Mouse (Mus musculus) spleen, postnatal 14 days (tissue): ENCODE results near the gene Arhgef12.
"Not testable (repeated sequence)": the region's sequence is repeated elsewhere in the genome, so short reads cannot be mapped to it uniquely, and the experiment has no call there.

Source experiments
- DNase-seq, 2 experiments: peaks; one replicate each; pipeline ENCODE4 v3.0.0; 2021 to 2022; ENCODE audit warnings: low spot score in 2 of 2

Arhgef12 gene

DNA sequence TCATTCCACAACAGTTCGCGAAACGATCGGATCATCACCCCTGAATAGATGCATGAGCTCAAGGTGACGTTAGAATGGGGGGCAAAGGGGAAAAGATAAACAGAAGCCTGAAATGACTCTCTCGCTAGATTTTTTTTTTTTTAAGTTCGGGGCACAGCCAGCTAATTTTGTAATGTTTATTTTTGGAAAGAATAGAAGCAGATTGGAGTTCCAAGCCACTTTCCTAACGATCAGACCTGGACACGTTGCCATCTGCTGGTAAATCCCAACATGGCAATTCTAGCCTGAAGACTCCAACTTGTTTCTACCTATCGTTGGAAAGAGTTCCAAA lies at the start of gene Arhgef12:
Gene Arhgef12 (minus strand): TSS at position 53 of the 331 bp plus-strand sequence.
- no peak for DNase-seq

DNA sequence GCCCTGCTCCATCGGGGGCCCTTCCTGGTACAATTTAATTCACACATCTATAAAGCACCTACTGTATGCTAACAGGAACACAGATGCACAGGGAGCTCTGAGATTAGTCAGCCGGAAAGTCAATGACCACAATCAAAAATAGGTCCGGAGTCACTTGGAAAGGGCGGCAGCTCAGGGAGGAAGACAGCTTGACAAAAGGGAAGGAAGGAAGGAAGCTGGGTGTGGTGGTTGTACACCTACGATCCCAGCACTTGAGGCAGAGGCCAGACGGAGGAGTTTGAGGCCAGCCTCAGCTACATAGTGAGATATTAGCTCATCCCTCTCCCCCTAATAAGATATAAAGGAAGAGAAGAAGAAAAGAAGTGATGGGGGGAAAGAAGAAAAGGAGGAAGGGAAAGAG lies 48.9 kb upstream of the Arhgef12 start:
- DNase-seq, result no peak

DNA sequence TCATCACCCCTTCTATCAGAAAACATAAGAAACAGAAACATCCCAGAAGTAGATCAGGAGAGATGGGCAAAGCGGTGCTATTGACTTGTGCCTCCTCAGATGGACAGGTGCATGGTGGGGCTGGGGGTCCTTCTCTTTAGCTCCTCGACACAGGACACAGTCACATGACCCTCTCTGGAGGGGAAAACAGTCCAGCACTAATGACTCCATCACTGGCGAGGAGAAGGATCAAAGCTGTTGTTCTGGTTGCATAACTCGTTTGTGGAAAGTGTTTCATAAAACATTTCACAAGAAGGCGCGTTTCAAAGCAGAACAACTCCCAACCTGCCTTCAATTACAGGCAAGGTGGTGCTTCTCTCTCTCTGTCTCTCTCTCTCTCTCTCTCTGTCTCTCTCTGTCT lies 44.7 kb upstream of the Arhgef12 start:
- no peak for DNase-seq

DNA sequence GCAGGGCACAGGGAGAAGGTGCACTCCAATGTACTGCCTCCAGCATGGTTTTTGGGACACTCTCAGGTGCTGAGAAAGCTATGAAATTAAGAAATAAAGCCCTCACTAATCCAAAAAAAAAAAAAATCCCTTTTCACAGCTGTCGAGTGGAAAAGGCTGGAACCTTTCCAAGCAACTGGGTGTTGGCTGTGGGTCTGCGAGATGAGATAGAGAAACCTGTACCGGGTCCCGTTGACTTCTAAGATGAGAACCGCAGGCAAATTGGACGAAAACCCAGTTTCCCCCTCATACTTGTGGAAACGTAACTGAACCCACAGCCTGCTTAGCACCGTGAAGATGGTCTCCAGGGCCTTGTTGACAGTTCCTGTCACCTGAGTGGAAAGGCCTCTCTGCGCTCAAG lies 43.9 kb upstream of the Arhgef12 start:
- no peak for DNase-seq

DNA sequence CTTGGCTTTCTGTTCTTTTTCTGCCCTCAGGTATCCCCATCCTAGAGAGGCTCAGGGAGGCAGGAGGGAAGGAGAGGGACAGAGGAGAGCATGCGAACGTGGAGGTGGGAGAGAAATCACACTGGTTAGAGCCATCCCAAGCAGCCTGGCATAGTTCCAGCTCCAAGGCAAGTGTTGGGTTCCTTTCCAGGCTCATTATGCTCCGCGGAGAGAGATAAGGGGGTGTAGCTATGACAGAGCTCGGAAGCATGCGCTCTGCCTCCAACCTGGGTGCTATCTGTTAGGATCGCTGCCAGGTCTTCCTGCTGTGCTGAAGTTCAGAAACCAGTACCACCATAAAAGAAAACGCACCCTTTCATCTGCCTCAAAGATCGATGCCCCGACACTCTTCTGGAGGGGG lies 43.0 kb upstream of the Arhgef12 start:
- no peak for DNase-seq

DNA sequence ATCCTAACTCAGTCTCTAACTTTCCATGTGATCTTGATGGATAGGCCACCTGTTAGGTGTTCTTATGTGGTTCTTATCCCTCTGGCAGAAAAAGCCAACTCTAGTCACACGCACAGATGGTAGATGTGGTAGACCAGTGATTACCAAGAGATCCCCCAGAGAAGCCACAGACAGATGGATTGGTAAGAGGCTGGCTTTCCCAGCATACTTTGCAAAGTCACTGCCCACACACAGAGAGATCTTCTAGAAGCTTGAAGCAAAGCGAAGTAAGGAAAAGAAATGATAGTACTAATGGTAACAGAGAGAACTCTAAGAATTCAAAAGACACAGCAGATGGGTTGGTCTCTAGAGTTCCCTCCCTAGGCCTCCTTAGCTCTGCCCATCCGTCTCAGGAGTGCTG lies 42.5 kb upstream of the Arhgef12 start:
- no peak for DNase-seq

DNA sequence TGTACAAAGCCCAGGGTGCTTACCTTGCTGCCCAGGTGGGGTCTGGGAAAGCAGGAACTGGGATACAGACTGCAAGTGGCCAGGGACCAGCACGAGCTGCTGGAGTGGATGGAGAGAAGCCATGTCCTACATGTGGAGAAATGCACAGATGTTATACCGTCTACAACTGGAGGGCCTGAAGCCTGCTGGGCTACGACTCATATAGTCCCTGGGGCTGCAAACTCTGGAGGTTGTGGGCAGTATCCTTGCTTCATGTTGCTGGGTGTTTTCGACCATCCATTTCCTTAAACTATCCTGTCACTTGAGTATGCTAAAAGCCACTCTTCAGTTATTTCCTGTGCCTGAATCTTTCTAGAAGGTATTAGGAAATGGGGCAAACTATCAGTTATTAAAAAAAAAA lies 38.2 kb upstream of the Arhgef12 start:
- DNase-seq, result no peak

DNA sequence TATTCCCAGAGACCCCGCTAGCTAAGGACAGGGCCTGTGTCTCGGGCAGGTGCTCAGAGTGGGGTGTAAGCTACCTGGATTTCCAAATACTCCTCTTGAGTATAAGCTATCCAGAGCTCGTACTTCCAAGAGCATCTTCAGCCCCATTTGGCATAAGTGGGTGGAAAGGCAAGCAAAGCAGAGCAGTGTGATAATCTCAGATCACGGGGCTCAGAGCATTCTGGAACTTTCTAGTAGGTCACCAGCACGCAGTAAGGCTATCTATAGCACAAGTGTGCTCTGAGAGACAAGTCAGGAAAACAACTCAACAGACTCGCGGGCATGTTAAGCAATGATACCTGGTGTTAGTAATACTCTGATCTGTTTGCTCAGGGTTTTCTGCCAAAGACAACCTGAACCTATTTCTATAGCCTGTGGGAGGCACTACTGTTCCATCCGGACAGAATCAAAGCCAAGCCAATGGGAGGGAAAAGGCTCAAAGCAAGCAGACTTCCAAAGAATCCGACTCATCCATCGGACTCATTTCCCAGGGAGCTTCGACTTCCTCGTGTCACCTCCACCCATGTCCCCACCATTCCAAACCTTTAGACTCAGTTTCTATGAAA lies 37.3 kb upstream of the Arhgef12 start:
- no peak for DNase-seq

DNA sequence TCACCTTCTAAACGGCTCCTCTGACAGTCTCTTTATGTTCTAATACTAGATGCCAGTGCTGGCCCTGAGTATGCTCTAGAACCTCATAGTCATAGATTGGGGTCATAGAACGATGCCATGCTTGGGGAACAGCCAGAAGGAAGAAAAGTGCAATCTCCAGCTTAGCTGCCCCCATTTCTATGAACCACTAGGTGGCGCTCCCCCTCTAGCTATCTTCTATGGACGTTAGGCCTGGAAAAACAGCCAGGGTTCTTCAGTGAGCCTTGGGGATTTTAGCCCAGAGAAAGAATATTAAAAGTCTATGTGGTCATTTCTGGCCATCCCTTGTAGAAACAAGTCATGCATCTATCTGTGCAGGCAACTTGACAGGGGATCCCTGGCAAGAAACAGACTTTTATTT lies 34.8 kb upstream of the Arhgef12 start:
- peak in 1 of 2 experiments; percentile 35 for DNase-seq

DNA sequence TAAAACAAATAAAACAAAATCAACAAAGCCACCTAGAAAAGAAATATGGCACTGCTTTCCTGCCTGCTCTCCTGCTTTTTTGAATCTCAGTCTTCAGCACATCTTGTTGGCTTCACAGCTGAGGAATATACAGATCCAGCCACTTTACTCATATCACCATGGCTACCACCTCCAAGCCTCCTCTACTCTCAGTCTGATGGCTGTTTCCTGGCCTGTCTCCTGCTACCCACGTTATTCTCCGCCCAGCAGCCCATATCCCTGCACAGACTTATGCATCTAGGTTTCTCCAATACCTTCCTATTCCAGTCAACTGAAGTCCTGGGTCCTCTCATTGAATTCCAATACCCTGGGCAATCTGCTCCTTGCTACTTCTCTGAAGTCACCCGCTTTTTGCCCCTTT lies 26.5 kb upstream of the Arhgef12 start:
- no peak for DNase-seq

DNA sequence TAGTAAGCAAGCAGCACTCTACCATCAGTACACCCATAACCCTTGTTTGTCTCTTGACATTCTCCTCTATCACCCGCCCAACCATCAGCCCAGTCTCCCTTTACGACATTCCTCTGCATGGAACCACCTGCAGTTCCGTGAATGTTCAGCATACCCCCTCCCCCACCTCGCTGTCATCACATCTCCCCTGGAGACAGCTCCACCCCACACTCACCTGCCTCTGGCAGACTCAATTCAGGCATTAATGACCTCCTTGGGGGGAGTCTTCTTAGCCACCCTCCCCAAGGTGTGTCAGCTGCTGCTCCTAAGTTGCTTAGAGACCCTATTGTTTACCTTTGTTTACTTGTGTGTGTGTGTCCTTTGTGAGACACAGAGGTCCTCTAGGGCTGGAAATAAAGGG lies 25.3 kb upstream of the Arhgef12 start:
- DNase-seq, result no peak

DNA sequence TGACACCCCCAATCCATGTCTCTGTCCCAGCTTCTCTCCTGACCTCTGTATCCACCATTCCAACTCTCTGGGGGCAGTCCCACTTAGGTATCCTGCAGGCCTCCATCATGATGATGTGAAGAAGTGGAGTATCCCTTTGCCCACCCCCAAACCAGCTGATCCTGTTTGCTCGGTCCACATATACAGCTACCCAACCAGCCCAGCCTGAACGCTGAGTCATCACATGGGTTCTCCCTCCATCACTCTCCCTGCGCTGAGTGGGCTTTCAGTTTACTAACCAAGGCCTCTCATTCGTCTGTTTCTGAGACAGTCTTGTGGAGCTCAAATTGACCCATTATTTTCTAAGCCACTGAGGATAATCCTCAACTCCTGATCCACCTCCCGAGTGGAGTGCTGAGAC lies 24.9 kb upstream of the Arhgef12 start:
- DNase-seq, result no peak

DNA sequence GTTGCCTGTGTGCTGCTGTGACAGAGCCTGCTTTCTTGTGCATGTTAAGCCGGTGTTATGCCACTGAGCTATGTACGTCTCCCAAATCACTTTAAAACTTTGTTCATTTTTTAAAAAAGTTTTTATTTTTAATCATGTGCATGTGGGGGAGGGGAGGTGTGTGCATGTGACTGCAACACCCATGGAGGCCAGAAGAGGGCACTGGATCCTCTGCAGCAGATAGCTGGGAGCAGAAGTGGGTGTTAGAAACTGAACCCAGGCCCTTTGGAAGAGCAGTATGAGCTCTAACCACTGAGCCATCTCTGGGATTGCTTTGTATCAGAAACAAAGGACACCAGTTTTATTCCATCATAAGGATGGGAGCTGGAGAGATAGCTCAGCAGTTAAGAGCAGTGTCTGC lies 23.6 kb upstream of the Arhgef12 start:
- no peak for DNase-seq

DNA sequence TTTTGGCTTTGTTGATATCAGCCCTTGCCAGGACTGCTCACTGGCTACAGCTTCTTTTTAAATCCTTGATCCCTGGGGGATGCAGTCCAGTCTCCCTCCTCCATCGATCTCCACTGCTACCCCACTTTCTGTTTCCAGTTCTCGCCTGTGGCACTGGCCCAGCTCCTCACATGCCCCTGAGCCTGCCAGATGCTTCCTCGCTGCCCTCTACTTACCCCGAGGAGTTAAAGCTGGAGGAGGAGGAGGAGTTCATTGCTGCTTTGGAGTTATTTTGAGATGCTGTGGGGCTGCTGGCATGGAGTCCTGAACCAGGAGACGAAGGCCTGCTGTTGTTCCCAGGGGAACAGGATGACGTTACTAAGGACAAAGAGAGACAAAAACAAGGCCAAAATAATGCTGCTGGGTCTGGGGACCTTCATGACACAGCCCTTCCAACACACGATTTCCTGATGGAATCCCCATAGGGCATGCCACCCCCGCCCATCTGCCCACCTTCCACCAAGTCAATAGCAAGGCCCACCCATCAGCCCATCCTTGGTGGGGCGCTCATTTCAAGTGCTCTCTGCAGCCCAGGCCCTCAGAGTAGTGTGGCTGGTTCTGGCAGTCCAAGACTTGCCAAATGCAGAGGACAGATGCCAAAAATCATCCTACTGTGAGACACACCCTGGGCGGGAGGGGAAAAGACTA lies 20.2 kb upstream of the Arhgef12 start:
- no peak for DNase-seq

DNA sequence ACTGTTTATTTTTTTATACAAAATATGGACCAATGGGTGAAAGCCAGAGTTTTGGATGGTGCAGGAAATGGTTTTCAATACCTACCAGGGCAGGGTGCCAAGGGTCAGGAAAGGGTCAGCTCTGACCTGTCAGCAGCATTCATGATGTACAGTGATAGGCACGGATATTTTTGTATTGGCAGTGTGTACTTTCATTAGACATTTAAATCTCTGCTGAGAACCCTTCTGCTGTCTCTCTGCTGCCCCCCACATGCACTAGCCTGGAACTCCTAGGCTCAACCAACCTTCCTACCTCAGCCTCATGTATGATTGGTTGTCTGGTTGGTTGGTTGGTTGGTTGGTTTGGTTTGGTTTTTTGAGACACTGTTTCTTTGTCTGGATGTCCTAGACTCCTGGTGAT lies 15.3 kb upstream of the Arhgef12 start:
- DNase-seq, result no peak

DNA sequence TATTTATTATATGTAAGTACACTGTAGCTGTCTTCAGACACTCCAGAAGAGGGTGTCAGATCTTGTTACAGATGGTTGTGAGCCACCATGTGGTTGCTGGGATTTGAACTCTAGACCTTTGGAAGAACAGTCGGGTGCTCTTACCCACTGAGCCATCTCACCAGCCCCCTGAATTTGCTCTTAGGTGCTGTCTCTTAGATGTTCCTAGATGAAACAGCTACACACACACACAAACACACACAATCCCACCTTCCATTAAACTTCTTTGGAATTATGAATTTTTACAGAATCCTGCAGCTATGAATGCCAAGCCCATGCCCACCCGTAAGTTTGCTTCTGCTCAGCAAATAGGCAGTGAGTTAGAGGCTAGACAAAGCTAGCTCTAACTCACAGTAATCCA lies 14.9 kb upstream of the Arhgef12 start:
- DNase-seq, result not testable (repeated sequence)

DNA sequence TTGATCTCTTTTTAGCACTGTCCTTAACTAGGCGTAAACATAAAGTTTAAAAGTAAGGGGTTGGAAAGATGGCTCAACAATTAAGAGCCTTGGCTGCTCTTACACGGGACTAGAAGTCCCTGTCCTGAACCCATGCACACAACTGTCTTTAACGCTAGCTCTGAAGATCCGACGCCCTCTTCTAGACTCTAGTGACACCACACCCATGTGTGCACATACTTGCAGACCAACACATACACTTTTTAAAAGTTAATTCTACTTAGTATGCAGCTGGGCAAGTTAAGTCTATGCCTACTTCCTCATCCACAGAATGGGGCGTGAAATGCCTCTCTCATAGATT lies 9.9 kb upstream of the Arhgef12 start:
- DNase-seq, result no peak

DNA sequence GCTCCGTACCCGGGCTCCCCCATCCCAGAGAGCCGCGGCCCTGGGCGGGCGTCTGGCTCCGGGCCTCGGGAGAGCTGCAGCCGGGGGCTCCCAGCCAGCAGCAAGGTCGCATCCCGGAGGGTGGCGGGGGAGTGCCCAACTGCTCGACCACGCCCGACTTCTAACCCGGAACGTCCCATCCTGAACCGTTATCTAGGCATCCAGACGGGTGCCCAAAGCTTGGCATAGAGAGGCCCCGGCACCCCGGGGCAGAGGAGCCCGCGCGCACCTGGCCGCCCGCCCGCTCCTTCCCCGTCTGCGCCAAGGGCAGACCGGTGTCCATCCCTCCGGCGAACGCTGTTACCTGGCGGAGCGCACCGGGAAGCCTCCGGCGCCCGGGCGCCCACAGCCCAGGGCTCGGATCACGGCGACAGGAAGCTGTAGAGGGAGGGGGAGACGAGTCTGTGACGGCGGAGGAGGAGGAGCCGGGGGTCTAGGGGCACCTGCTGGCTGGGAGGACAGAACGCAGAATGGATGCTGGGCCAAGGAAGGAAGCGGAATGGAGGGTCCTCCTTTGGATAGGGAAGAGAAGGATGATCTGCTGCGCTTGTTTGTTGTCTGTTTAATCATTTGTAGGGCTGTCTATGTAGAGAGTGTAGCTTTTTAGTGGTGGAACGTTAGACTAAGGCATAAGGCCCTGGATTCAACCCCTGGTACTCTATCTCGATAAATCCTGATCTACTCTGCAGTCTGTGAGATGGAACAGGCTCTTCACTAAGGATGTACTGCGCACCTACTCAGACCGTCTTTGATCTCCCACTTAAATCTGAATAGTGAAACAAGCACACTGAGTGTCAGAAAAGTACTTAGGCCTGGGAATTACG lies 9.3 kb upstream of the Arhgef12 start, which contains the start of gene Tmem136:
Gene Tmem136 (minus strand): TSS at position 437 of the 863 bp plus-strand sequence.
- peak; percentile 69 to 75 for DNase-seq

DNA sequence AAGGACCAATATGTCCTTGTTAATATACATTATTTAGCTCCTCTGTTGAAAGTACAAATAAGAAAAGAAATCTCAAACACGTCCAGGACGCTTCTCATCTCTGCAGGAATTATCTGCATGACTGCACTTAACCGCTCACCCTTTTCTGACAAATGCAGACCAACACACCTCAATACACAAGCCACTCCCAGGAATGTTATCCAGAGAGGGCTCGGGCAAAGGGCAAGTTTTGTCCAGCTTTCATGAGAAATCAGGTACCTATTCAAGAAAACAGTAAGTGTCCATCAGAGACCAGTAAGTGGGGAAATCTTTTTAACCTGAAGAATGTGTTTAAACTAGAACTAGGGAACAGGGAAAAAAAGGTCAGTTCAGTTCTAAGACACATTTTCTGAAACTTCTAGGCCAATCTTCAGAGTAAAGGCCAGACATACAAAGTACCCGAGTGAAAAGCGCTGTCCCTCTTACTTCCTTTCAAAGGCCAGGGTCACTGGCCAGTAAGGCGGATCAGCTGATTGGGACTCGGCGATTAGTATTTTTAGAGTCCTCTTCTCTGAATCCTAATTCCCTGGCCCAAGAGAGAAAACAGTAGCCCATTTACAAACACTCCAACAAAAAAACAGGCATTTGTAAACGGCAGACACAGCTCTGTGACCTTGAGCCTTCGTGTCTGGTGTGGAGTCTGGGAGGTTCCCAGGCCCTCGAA lies 8.5 kb upstream of the Arhgef12 start:
- no peak for DNase-seq

DNA sequence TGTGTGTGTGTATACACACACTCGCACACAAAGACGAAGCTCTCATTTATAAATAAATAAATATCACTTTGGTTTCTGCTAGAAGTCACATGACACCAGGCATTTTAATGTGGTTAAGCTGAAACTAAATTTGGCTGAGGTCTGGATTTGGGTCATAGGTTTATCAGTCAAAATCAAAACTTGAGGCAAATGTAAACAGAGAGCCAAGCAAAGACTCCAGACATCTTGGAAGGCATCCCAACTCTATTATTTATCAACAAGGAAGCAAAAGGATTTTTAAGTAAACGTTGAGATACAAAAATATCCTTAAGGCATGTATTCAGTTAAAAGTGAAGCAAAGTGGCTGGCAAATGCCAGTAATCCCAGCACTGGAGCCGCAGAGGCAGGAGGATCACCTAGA lies 7.8 kb upstream of the Arhgef12 start:
- DNase-seq, result no peak

DNA sequence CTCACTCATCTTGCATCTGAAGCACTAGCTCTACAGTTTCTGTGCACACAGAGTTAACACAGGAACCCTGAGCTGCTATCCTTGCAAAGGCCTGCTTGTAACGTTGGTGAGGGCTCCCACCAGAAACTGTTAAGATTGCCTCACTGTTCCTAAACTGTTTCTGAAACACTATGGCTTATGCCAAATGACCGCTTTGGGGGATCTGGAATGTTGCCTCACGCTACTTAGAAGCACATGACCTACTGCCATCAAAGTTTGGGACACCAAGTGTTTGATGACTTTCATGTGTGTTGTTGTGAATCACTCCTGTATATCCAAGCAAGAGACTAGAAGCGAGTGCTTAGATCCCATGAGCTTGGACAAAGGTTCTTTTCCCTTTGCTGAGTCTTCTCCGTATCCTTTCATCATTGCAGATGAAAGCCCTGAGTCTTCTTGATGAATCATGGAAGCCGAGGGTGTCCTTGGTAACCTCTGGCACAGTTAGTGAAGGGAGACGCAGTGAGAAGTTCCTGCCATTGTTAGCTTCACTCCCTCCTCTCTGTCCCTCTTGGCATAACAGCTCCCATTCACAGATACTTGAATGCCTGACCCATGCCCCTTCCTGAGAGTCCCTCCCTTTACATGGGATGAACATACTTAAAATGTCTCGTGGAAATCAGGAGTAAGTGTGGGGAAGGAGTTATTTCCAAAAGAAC lies 3.4 kb upstream of the Arhgef12 start:
- no peak for DNase-seq

DNA sequence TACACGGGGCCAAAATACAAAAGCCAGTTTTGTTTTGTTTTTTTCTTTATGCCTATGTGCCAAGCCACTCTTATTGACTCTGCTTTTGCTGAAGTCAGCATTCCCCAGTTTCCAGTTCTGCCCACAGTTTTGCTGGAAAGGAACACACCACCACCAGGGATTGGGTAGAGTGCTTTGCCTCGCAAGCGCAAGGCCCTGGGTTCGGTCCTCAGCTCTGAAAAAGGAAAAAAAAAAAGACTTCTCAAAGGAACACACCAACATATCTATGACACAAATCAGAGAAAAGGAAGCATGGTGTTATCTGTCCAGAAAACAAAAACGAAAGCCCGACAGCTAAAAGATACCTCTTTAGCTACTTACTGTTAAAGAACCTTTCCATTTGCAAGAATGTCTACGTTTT lies 2.1 kb upstream of the Arhgef12 start:
- no peak for DNase-seq
